Mouse (Mus musculus) thymus, postnatal 0 days (tissue): Measurements from ENCODE around the gene Hp. TPM values are rescaled to one million over a fixed set of nuclear protein-coding genes. Genes with fewer than 3 reads are reported as not detected.
A peak's percentile ranks its signal among the peaks of the same experiment; 100 is the strongest.

Experiments used
- DNase-seq: peaks from one replicate; pipeline ENCODE4 v3.0.0-alpha.2; 2015; ENCODE audit warnings: low spot score
- polyA plus RNA-seq: library from polyadenylated mRNA; unstranded; fragments of >200 nt; fragmentation: Nextera tagmentation; extraction: Ambion mirVana; gene quantifications from 2 replicates; pipeline ENCODE4 v1.2.1, GENCODE M21; 2015

Gene Hp
- polyA plus RNA-seq, 1 experiment from 2014 or later, result 2.7 TPM

- no peak for DNase-seq
Measured at GRCm38 (mm10) chr8:109564766-109565165, 14.2 kb downstream of the Hp start.

GRCm38 (mm10) chr8:109563881-109564280 lies 15.1 kb downstream of the Hp start:
- no peak for DNase-seq

- peak; percentile 35 for DNase-seq
Measured at GRCm38 (mm10) chr8:109551663-109552062, 27.3 kb downstream of the Hp start.

- DNase-seq, result peak; percentile 39
Measured at GRCm38 (mm10) chr8:109544049-109544448, 34.9 kb downstream of the Hp start.

DNA sequence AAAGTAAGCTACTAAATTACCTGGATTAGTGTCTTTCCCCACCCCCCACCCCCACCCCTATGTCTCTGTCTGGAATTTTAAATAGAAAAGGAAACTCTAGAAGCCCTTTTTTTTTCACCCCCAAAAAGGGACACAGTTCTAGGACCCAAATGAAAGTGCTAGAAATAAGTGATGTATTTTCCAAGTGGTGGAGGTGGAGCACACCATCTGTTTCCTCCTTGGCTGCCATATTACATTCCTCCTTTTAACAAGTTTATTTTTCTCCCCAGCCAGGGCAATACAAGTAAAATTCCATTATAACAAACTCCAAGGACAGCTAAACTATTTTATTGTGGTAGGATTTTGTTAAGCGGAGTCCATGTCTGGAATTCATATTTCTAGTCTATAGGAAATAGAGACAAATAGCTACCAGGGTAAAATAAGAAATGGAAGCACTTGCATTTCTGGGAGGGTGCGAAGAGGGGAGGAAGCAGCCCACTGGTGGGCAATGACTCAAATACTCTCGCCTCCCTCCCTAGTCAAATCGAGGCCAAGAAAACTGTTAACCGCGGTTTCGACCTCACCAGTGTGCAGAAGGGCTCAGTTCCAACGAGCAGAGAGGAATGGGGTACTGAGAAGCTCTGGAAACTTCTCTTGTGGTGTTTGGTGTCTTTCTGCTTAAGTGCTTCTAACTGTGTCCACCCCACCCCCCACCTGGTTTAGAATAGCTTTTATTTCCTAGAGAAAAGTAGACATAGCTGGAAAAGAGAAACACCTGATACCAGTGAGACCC lies 36.0 kb downstream of the Hp start:
- DNase-seq, result no peak

DNA sequence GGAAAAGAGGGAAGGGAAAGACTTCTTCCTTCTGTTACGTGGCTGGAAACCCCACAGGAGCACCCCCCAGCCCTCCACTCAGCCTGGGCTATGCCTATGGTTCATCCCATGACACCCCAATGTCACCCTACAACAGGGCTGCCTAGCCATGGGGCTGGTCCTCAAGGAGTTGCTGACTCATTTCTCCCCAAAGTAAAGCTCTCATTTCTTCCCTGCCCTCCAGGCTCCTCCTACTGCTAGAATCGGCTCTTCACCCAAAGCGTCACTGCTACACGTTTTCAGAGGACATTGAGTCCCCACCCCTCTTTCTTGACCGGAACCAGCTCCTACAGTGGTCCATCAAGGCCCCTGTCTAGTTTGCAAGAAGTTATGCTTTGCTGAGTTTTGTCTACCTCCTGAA lies 36.8 kb downstream of the Hp start:
- DNase-seq, result no peak

GRCm38 (mm10) chr8:109536703-109537102 lies 42.3 kb downstream of the Hp start:
- peak; percentile 69 for DNase-seq

GRCm38 (mm10) chr8:109535140-109535990 lies 43.6 kb downstream of the Hp start:
- DNase-seq, result peak; percentile 63

Other genes with a start within 250 kb of the Hp start
- not detected in 2 replicates for gene Pmfbp1, start 85.1 kb downstream of the Hp start, polyA plus RNA-seq
- 18.7 and 18.8 TPM in 2 replicates for gene Dhx38, start 13.3 kb downstream of the Hp start, polyA plus RNA-seq
- gene Txnl4b, start 13.3 kb downstream of the Hp start, polyA plus RNA-seq, result 30.6 and 32.9 TPM in 2 replicates
- 37.3 and 37.6 TPM in 2 replicates for gene Dhodh, start 29.5 kb upstream of the Hp start, polyA plus RNA-seq
- gene Pkd1l3, start 35.3 kb upstream of the Hp start, polyA plus RNA-seq, result 0.14 and 0.26 TPM in 2 replicates
- 113 TPM in 2 replicates for gene Ist1, start 114.1 kb upstream of the Hp start, polyA plus RNA-seq
- gene Zfp821, start 126.4 kb upstream of the Hp start, polyA plus RNA-seq, result 12.8 and 13.5 TPM in 2 replicates
- 4.0 and 4.5 TPM in 2 replicates for gene Atxn1l, start 158.6 kb upstream of the Hp start, polyA plus RNA-seq
- 26.3 and 28.2 TPM in 2 replicates for gene Ap1g1, start 199.4 kb upstream of the Hp start, polyA plus RNA-seq